Mouse (Mus musculus) lung, embryonic 15.5 days (tissue): ENCODE results near the gene Rrp36. TPM values are rescaled to one million over a fixed set of nuclear protein-coding genes. Genes with fewer than 3 reads are reported as not detected.

Experiments
- ATAC-seq: fragments of 200-750 bp; cut with Nextera tagmentation; 2 replicates; pipeline ENCODE4 v1.8.0; 2017; ENCODE audit warnings: moderate number of reproducible peaks, borderline replicate concordance; ENCODE audit not compliant: low FRiP score, low TSS enrichment; ENCODE audit errors: extremely low read depth
- H3K27ac ChIP-seq: fragments of 300-500 bp; sonication (generic); 2 replicates; pipeline ENCODE4 v1.5.1; 2015; ENCODE audit warnings: moderate library complexity, mild to moderate bottlenecking, inconsistent platforms
- H3K27me3 ChIP-seq: fragments of 300-500 bp; sonication (generic); 2 replicates; pipeline ENCODE4 v1.6.1; 2015; ENCODE audit warnings: inconsistent platforms
- H3K36me3 ChIP-seq: fragments of 300-500 bp; sonication (generic); 2 replicates; pipeline ENCODE4 v1.6.1; 2015; ENCODE audit warnings: inconsistent platforms
- H3K4me1 ChIP-seq: fragments of 300-500 bp; sonication (generic); 2 replicates; pipeline ENCODE4 v1.6.1; 2015; ENCODE audit warnings: inconsistent platforms
- H3K4me2 ChIP-seq: fragments of 300-500 bp; sonication (generic); 2 replicates; pipeline ENCODE4 v1.6.1; 2015; ENCODE audit warnings: inconsistent platforms, mild to moderate bottlenecking, moderate library complexity
- H3K4me3 ChIP-seq: fragments of 300-500 bp; sonication (generic); 2 replicates; pipeline ENCODE4 v1.5.1; 2015; ENCODE audit warnings: mild to moderate bottlenecking, inconsistent platforms
- H3K9ac ChIP-seq: fragments of 300-500 bp; sonication (generic); 2 replicates; pipeline ENCODE4 v1.6.1; 2015; ENCODE audit warnings: inconsistent platforms
- H3K9me3 ChIP-seq: fragments of 300-500 bp; sonication (generic); 2 replicates; pipeline ENCODE4 v1.6.1; 2016; ENCODE audit warnings: inconsistent platforms
- WGBS: fragments of 180-500 bp; shearing (Covaris S2); methylation state at CpG from one replicate; pipeline ENCODE4 v1.1.7; 2015; 5-methylcytosine and 5-hydroxymethylcytosine counted together
- polyA plus RNA-seq: library from polyadenylated mRNA; unstranded; fragments of >200 nt; fragmentation: Nextera tagmentation; extraction: Ambion mirVana; gene quantifications from 2 replicates; pipeline ENCODE4 v1.2.1, GENCODE M21; 2015

Gene Rrp36
- polyA plus RNA-seq: 55.1 and 56.2 TPM in 2 replicates

DNA sequence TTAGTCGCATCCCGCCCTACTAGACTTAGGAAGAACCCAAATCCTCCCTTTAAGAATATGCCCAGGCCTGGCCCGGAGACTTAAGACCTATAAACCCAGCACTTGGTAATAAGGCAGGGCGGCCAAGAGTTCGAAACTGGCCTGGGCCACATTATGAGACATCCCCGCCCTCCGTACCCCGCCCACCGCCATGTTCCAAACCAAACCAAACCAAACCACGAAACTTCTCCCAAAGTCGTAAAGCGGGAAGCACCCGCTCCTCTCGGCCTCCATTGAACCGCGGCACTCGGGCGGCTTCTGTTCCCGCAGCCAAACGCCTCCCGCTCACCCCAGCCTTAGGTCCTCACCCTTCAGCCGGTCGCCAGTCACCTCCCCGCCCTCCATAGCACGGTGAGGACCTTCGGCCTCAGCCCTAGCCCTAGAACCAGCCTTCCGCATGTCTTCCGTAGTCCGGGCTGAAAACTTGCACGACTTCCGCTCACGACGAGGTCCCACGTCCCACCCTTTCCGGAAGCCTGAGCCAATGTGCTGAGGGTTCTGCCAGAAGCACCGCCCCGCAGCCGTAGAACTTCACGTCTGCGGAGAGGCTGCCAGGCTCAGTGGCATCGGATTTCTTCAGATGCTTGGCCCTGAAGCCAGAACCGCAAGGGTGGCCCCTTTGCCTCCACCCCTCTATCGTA, at the start of gene Rrp36:
Gene Rrp36, minus strand, starts transcription at position 503 of the 680 bp plus-strand sequence.
- Histone ChIP-seq H3K27me3 (no peaks in the 10 kb centered on the region), H3K4me1 (peaks cover 32% of the 10 kb centered on the region), H3K9me3 (no peaks in the 10 kb centered on the region), H3K4me2 (peak within 1 kb of the TSS; percentile 76), H3K4me3 (peak within 1 kb of the TSS; percentile 76), H3K27ac (peak within 1 kb of the TSS; percentile 79), H3K9ac (peak within 1 kb of the TSS; percentile 75), H3K36me3 (peaks cover 52% of the 10 kb centered on the region)
- ATAC-seq: peak; percentile 94
- WGBS: under 1% methylated on average over 43 of the region's 43 CpGs

GRCm38 (mm10) chr17:46721077-46721476, 46.9 kb upstream of the Rrp36 start:
- no peak overlapping the region for H3K9ac ChIP-seq
- no peak overlapping the region for H3K4me3 ChIP-seq
- H3K4me1 ChIP-seq: no peaks in the 10 kb centered on the region
- no peaks in the 10 kb centered on the region for H3K27me3 ChIP-seq
- 80% methylated on average over 7 of the region's 7 CpGs for WGBS
- H3K27ac ChIP-seq: no peak overlapping the region
- no peak for ATAC-seq
- H3K4me2 ChIP-seq: no peak overlapping the region
- peaks cover 38% of the 10 kb centered on the region for H3K36me3 ChIP-seq
- H3K9me3 ChIP-seq: no peaks in the 10 kb centered on the region

DNA sequence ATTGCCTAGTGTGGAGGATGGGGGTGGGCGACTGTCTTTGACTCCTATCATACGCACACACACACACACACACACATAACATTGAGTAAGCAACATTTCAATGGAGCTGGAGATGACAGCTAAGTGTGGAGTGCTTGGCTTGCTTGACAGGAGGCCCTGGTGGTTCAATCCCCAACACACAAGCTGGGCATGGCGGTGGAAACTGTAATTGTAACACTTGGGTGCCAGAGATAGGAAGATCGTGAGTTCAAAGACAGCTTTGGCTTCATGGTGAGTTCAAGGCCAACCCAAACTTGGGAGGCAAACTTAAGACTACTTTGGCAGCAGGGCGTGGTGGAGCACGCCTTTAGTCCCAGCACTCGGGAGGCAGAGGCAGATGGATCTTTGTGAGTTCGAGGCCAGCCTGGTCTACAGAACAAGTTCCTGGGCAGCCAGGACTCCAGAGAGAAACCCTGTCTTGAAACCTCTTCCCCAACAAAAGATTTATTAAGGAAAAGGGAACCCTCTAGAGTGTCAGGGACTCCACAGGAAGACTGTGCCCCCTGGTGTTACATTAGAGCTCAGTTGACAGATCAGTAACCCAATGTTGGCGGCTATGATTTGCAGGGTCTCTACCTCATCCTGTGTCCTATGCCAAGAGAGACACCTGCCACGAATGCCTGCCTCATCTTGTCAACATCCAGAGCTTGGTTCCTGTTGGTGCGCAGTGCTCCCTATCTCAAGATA, 40.8 kb upstream of the Rrp36 start:
- H3K4me3 ChIP-seq: no peak overlapping the region
- H3K36me3 ChIP-seq: peaks cover 36% of the 10 kb centered on the region
- H3K27ac ChIP-seq: no peak overlapping the region
- H3K4me1 ChIP-seq: peaks cover 14% of the 10 kb centered on the region
- WGBS: 89% methylated on average over 11 of the region's 11 CpGs
- H3K27me3 ChIP-seq: no peaks in the 10 kb centered on the region
- ATAC-seq: no peak
- no peak overlapping the region for H3K9ac ChIP-seq
- H3K9me3 ChIP-seq: no peaks in the 10 kb centered on the region
- H3K4me2 ChIP-seq: no peak overlapping the region

GRCm38 (mm10) chr17:46713849-46714248, 39.7 kb upstream of the Rrp36 start:
- Histone ChIP-seq H3K4me2 (no peak overlapping the region), H3K9me3 (no peaks in the 10 kb centered on the region), H3K27ac (no peak overlapping the region), H3K36me3 (peaks cover 36% of the 10 kb centered on the region), H3K9ac (no peak overlapping the region), H3K27me3 (no peaks in the 10 kb centered on the region), H3K4me1 (peaks cover 14% of the 10 kb centered on the region), H3K4me3 (no peak overlapping the region)
- 86% methylated on average over 9 of the region's 9 CpGs for WGBS
- no peak for ATAC-seq

- Histone ChIP-seq H3K9me3 (no peaks in the 10 kb centered on the region), H3K4me1 (peaks cover 14% of the 10 kb centered on the region), H3K27me3 (no peaks in the 10 kb centered on the region), H3K27ac (no peak overlapping the region), H3K4me3 (peak overlapping the region; percentile 85), H3K4me2 (peak overlapping the region; percentile 83), H3K9ac (peak overlapping the region; percentile 91; the same call in 1 of the 2 replicates), H3K36me3 (peaks cover 36% of the 10 kb centered on the region)
- no peak for ATAC-seq
- WGBS: 52% methylated on average over 7 of the region's 7 CpGs
These were observed 38.3 kb upstream of the Rrp36 start for GRCm38 (mm10) chr17:46712442-46712841.

DNA sequence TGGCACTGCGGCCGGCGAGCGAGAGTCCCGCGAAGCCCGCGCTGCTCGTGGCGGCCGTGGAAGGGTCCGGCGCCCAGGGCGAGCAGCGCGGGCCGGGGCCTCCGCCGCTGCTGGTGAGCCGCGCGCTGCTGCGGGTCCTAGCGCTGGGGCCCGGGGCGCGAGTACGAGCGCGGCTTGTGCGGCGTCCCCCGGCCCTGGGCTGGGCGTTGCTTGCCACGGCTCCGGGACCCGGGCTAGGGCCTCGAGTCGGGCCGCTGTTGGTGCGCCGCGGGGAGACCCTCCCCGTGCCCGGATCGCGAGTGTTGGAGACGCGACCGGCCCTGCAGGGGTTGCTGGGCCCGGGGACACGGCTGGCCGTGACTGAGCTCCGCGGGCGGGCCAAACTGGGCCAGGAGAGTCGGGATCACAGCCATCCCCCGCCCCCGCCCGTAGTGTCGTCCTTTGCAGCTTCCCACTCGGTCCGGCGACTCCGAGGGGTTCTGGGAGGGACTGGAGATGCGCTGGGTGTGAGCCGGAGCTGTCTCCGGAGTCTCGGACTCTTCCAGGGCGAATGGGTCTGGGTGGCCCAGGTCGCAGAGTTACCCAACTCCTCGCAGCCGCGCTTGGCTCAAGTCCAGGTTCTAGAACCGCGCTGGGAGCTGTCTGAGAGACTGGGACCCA, 37.6 kb upstream of the Rrp36 start:
- Histone ChIP-seq H3K9ac (peak overlapping the region; percentile 91), H3K36me3 (peaks cover 32% of the 10 kb centered on the region), H3K4me2 (peak overlapping the region; percentile 83), H3K27me3 (no peaks in the 10 kb centered on the region), H3K9me3 (no peaks in the 10 kb centered on the region), H3K27ac (peak overlapping the region; percentile 65), H3K4me3 (peak overlapping the region; percentile 85), H3K4me1 (peaks cover 14% of the 10 kb centered on the region)
- WGBS: under 1% methylated on average over 76 of the region's 76 CpGs
- peak; percentile 62 for ATAC-seq

GRCm38 (mm10) chr17:46710959-46711597, 36.9 kb upstream of the Rrp36 start, which contains the start of gene Pex6:
TSS of gene Pex6 (plus strand) at chr17:46711463.
- peak within 1 kb of the TSS; percentile 91 for H3K9ac ChIP-seq
- H3K9me3 ChIP-seq: no peaks in the 10 kb centered on the region
- H3K27ac ChIP-seq: peak within 1 kb of the TSS; percentile 65
- ATAC-seq: peak; percentile 83
- H3K27me3 ChIP-seq: no peaks in the 10 kb centered on the region
- H3K36me3 ChIP-seq: peaks cover 26% of the 10 kb centered on the region
- WGBS: 6% methylated on average over 36 of the region's 36 CpGs
- peaks cover 14% of the 10 kb centered on the region for H3K4me1 ChIP-seq
- peak within 1 kb of the TSS; percentile 83 for H3K4me2 ChIP-seq
- peak within 1 kb of the TSS; percentile 85 for H3K4me3 ChIP-seq

- Histone ChIP-seq H3K4me1 (peaks cover 28% of the 10 kb centered on the region), H3K4me3 (no peak overlapping the region), H3K4me2 (no peak overlapping the region), H3K27ac (no peak overlapping the region), H3K9ac (no peak overlapping the region), H3K27me3 (no peaks in the 10 kb centered on the region), H3K9me3 (no peaks in the 10 kb centered on the region), H3K36me3 (no peaks in the 10 kb centered on the region)
- WGBS: 86% methylated on average over 14 of the region's 14 CpGs
- no peak for ATAC-seq
These were observed 32.4 kb upstream of the Rrp36 start for GRCm38 (mm10) chr17:46706375-46707089.

DNA sequence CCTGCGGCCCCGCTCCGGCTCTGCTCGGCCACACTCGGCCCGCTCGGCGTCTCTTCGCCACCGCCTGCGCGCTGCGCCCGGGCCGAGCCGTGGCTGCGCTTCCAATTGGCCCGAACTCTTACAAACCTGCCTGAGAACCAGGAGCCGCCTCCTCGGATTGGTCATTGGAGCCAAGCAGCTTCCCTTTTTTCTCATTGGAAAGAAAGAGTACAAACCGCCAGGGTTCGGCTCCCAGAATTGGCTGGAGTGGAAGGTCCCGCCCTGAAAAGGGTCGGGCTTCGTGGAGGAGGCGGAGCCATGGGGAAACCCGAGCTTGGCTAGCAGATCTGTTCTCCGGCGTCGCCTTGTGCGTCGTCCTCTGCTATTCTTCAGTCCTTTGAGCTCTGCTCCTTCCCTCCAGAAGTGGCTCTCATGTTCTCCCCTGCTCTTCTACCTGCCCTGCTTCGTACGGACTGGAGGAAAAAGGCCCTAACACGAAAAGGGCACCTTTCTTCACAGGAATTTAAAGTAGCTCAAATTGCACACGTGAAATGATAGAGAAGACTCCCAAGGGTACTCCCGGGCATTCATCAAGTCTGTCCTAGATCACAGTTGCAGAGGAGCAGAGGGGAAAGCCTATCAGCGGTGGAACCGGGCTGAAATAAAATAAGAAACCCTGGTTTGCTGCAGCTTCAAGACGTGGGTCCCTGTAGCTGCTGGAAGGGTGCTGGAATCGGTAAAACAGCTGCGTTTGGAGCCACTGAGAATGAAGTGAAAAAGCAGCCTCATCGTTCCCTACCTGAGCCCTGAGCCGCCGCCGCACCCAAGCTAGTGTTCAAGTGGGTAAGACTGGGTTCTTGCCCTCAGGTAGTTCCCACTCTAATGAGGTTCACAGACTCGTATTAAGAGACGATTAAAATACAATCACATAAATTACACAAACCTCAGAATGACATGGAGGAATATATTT, 31.0 kb upstream of the Rrp36 start, which contains the start of gene Ppp2r5d:
Gene Ppp2r5d, minus strand, starts transcription at position 225 of the 949 bp plus-strand sequence.
- peak within 1 kb of the TSS; percentile 96 for H3K27ac ChIP-seq
- peak within 1 kb of the TSS; percentile 79 for H3K4me2 ChIP-seq
- WGBS: under 1% methylated on average over 48 of the region's 48 CpGs
- peak within 1 kb of the TSS; percentile 87 for H3K9ac ChIP-seq
- no peaks in the 10 kb centered on the region for H3K36me3 ChIP-seq
- H3K27me3 ChIP-seq: no peaks in the 10 kb centered on the region
- peaks cover 30% of the 10 kb centered on the region for H3K4me1 ChIP-seq
- H3K4me3 ChIP-seq: peak within 1 kb of the TSS; percentile 83
- peak; percentile 94 for ATAC-seq
- no peaks in the 10 kb centered on the region for H3K9me3 ChIP-seq
